Mouse (Mus musculus): Measurements from ENCODE around the gene Cep55. TPM values are rescaled to one million over a fixed set of nuclear protein-coding genes. Genes with fewer than 3 reads are reported as not detected.

Cep55 gene
- polyA plus RNA-seq (2014; fragmentation: Nextera tagmentation; extraction: Ambion mirVana), result 31.3 and 32.8 TPM in 2 replicates

GRCm38 (mm10) chr19:38054720-38055192, at the start of gene Cep55:
Gene Cep55 (plus strand): TSS chr19:38055011.
- H3K36me3 ChIP-seq (ENCODE audit: control insufficient read depth, insufficient read depth, low read length), result peaks cover 25% of the 10 kb centered on the region
- H3K9me3 ChIP-seq (ENCODE audit: control insufficient read depth, low read length), result no peaks in the 10 kb centered on the region
- peak; percentile 93 for ATAC-seq (replicated peaks; ENCODE audit: low FRiP score, low TSS enrichment, low read depth)
- peak within 1 kb of the TSS; percentile 81 for H3K4me3 ChIP-seq (ENCODE audit: low read depth, low read length)
- peak; percentile 99 for DNase-seq (ENCODE audit: low spot score)
- H3K4me1 ChIP-seq (replicated peaks; ENCODE audit: control insufficient read depth, insufficient read depth, low read length), result peaks cover 11% of the 10 kb centered on the region
- peak within 1 kb of the TSS; percentile 74 for H3K9ac ChIP-seq (ENCODE audit: low read length)
- no peaks in the 10 kb centered on the region for H3K27me3 ChIP-seq (replicated peaks; ENCODE audit: control insufficient read depth, insufficient read depth, low read length)
- 1% methylated on average over 35 of the region's 36 CpGs for WGBS
- peak within 1 kb of the TSS; percentile 73 for H3K4me2 ChIP-seq (ENCODE audit: low read length)
- H3K27ac ChIP-seq (ENCODE audit: low read depth), result peak within 1 kb of the TSS; percentile 59; the same call in 1 of the 2 replicates

DNA sequence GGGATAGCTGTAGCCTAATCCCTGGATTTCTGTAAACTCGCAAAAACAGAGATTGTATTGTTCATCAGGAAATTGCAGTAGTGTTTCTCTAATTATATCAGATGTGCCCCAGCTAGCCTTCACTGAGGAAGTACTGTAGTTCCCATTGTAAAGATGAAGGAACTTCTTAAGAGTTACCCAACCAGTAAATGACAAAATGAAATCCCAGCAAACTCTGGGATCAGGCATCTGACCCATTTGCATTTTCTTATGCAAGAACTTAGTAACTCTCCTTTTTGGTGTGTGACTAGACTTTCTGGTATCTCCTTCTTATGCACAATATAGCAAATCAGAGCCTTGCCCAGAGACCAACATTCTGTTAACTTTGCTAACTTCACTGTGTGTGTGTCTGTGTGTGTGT, 43.4 kb upstream of the Cep55 start:
- Histone ChIP-seq H3K27me3 (replicated peaks; ENCODE audit: control insufficient read depth, insufficient read depth, low read length) (no peaks in the 10 kb centered on the region), H3K4me3 (ENCODE audit: low read depth, low read length) (no peak overlapping the region), H3K36me3 (ENCODE audit: control insufficient read depth, insufficient read depth, low read length) (no peaks in the 10 kb centered on the region), H3K9ac (ENCODE audit: low read length) (no peak overlapping the region), H3K4me1 (replicated peaks; ENCODE audit: control insufficient read depth, insufficient read depth, low read length) (0 out of 2 replicates have a peak, but pooled peaks cover 4% of the 10 kb centered on the region), H3K27ac (ENCODE audit: low read depth) (no peak overlapping the region), H3K9me3 (ENCODE audit: control insufficient read depth, low read length) (no peaks in the 10 kb centered on the region), H3K4me2 (ENCODE audit: low read length) (no peak overlapping the region)
- WGBS, result 80% methylated on average over 1 of the region's 1 CpGs
- no peak for DNase-seq (ENCODE audit: low spot score)
- no peak for ATAC-seq (replicated peaks; ENCODE audit: low FRiP score, low TSS enrichment, low read depth)

GRCm38 (mm10) chr19:38014443-38014842, 40.4 kb upstream of the Cep55 start:
- ATAC-seq (replicated peaks; ENCODE audit: low FRiP score, low TSS enrichment, low read depth) (no peak), DNase-seq (ENCODE audit: low spot score) (no peak)
- Histone ChIP-seq H3K4me1 (replicated peaks; ENCODE audit: control insufficient read depth, insufficient read depth, low read length) (0 out of 2 replicates have a peak, but pooled peaks cover 4% of the 10 kb centered on the region), H3K9me3 (ENCODE audit: control insufficient read depth, low read length) (no peaks in the 10 kb centered on the region), H3K9ac (ENCODE audit: low read length) (no peak overlapping the region), H3K4me2 (ENCODE audit: low read length) (no peak overlapping the region), H3K4me3 (ENCODE audit: low read depth, low read length) (no peak overlapping the region), H3K36me3 (ENCODE audit: control insufficient read depth, insufficient read depth, low read length) (no peaks in the 10 kb centered on the region), H3K27ac (ENCODE audit: low read depth) (no peak overlapping the region), H3K27me3 (replicated peaks; ENCODE audit: control insufficient read depth, insufficient read depth, low read length) (no peaks in the 10 kb centered on the region)
- 82% methylated on average over 5 of the region's 5 CpGs for WGBS

DNA sequence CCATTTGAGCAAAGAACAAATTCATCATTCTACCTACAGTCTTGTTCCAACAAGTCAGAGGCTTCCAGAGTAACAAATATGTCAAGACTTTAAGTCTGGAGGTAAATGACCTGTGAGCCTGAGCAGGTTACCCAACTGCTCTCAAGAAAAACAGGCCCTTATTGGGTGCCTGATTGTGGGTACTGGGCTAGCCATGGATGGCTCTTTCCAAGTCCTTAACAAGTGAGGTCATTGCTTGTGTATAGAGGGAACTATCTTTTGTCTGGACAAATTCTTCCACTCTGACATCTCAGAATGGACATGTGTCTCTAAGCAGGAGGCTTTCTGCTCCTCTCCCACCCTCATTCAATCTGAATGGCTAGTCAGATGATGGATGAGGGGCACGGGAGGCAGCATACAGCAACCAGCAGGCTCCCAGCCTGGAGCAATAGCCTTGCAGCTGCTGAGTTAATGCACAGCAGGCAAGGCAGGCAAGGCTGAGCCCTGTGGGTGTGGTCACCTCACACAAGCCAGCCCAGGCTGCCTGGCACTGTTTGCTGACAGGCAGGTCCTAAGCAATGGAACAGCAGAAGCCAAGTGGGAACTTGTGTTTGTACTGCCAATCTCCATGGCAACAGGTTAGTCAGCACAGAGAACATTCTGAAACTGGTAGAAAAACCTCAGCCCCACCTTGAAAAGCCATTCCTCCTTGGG, 39.5 kb upstream of the Cep55 start:
- no peaks in the 10 kb centered on the region for H3K9me3 ChIP-seq (ENCODE audit: control insufficient read depth, low read length)
- H3K9ac ChIP-seq (ENCODE audit: low read length), result no peak overlapping the region
- ATAC-seq (replicated peaks; ENCODE audit: low FRiP score, low TSS enrichment, low read depth) (peak; percentile 95), DNase-seq (ENCODE audit: low spot score) (no peak)
- no peak overlapping the region for H3K4me2 ChIP-seq (ENCODE audit: low read length)
- H3K27ac ChIP-seq (ENCODE audit: low read depth), result no peak overlapping the region; the same call in 1 of the 2 replicates
- no peak overlapping the region for H3K4me3 ChIP-seq (ENCODE audit: low read depth, low read length)
- no peaks in the 10 kb centered on the region for H3K36me3 ChIP-seq (ENCODE audit: control insufficient read depth, insufficient read depth, low read length)
- no peaks in the 10 kb centered on the region for H3K27me3 ChIP-seq (replicated peaks; ENCODE audit: control insufficient read depth, insufficient read depth, low read length)
- WGBS, result 7% methylated on average over 1 of the region's 1 CpGs
- H3K4me1 ChIP-seq (replicated peaks; ENCODE audit: control insufficient read depth, insufficient read depth, low read length), result 0 out of 2 replicates have a peak, but pooled peaks cover 4% of the 10 kb centered on the region

GRCm38 (mm10) chr19:38015873-38016254, 38.9 kb upstream of the Cep55 start:
- Histone ChIP-seq H3K9ac (ENCODE audit: low read length) (no peak overlapping the region), H3K36me3 (ENCODE audit: control insufficient read depth, insufficient read depth, low read length) (no peaks in the 10 kb centered on the region), H3K4me1 (replicated peaks; ENCODE audit: control insufficient read depth, insufficient read depth, low read length) (0 out of 2 replicates have a peak, but pooled peaks cover 4% of the 10 kb centered on the region), H3K27ac (ENCODE audit: low read depth) (no peak overlapping the region), H3K27me3 (replicated peaks; ENCODE audit: control insufficient read depth, insufficient read depth, low read length) (no peaks in the 10 kb centered on the region), H3K4me2 (ENCODE audit: low read length) (no peak overlapping the region), H3K4me3 (ENCODE audit: low read depth, low read length) (no peak overlapping the region), H3K9me3 (ENCODE audit: control insufficient read depth, low read length) (no peaks in the 10 kb centered on the region)
- ATAC-seq (replicated peaks; ENCODE audit: low FRiP score, low TSS enrichment, low read depth) (peak; percentile 59), DNase-seq (ENCODE audit: low spot score) (peak; percentile 46)
- WGBS, result 61% methylated on average over 1 of the region's 1 CpGs

- H3K9ac ChIP-seq (ENCODE audit: low read length), result no peak overlapping the region
- WGBS, result 63% methylated on average over 4 of the region's 4 CpGs
- no peak overlapping the region for H3K4me3 ChIP-seq (ENCODE audit: low read depth, low read length)
- ATAC-seq (replicated peaks; ENCODE audit: low FRiP score, low TSS enrichment, low read depth) (no peak), DNase-seq (ENCODE audit: low spot score) (peak; percentile 36)
- no peaks in the 10 kb centered on the region for H3K9me3 ChIP-seq (ENCODE audit: control insufficient read depth, low read length)
- peaks cover 23% of the 10 kb centered on the region for H3K4me1 ChIP-seq (replicated peaks; ENCODE audit: control insufficient read depth, insufficient read depth, low read length)
- no peaks in the 10 kb centered on the region for H3K36me3 ChIP-seq (ENCODE audit: control insufficient read depth, insufficient read depth, low read length)
- no peaks in the 10 kb centered on the region for H3K27me3 ChIP-seq (replicated peaks; ENCODE audit: control insufficient read depth, insufficient read depth, low read length)
- no peak overlapping the region for H3K27ac ChIP-seq (ENCODE audit: low read depth)
- no peak overlapping the region for H3K4me2 ChIP-seq (ENCODE audit: low read length)
Observed at GRCm38 (mm10) chr19:38022710-38023109, 32.1 kb upstream of the Cep55 start.

DNA sequence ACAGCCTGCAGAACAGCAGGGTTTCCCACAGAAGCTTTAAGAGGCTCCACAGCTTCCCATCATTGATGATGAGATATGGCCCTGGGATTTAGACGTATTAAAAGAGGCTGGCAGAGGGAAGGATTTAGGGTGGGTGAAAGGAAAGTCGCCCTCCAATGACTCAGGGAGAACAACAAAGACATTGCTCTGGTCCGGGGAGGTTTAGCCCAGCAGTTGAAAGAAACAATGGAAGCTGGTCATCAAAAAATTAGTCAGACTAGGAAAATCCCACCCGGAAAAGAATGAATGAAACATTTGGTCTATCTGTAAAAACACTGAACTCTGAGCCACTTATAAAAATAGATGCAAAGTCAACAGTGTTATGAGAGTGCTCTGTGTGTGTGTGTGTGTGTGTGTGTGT, 31.2 kb upstream of the Cep55 start:
- H3K36me3 ChIP-seq (ENCODE audit: control insufficient read depth, insufficient read depth, low read length), result no peaks in the 10 kb centered on the region
- H3K27ac ChIP-seq (ENCODE audit: low read depth), result no peak overlapping the region
- 78% methylated on average over 4 of the region's 4 CpGs for WGBS
- no peak overlapping the region for H3K4me3 ChIP-seq (ENCODE audit: low read depth, low read length)
- H3K9me3 ChIP-seq (ENCODE audit: control insufficient read depth, low read length), result no peaks in the 10 kb centered on the region
- peaks cover 30% of the 10 kb centered on the region for H3K4me1 ChIP-seq (replicated peaks; ENCODE audit: control insufficient read depth, insufficient read depth, low read length)
- no peaks in the 10 kb centered on the region for H3K27me3 ChIP-seq (replicated peaks; ENCODE audit: control insufficient read depth, insufficient read depth, low read length)
- DNase-seq (ENCODE audit: low spot score) (no peak), ATAC-seq (replicated peaks; ENCODE audit: low FRiP score, low TSS enrichment, low read depth) (no peak)
- no peak overlapping the region for H3K4me2 ChIP-seq (ENCODE audit: low read length)
- no peak overlapping the region for H3K9ac ChIP-seq (ENCODE audit: low read length)

GRCm38 (mm10) chr19:38025254-38026041, 29.4 kb upstream of the Cep55 start:
- Histone ChIP-seq H3K27ac (ENCODE audit: low read depth) (peak overlapping the region; percentile 57), H3K4me3 (ENCODE audit: low read depth, low read length) (no peak overlapping the region), H3K27me3 (replicated peaks; ENCODE audit: control insufficient read depth, insufficient read depth, low read length) (no peaks in the 10 kb centered on the region), H3K4me2 (ENCODE audit: low read length) (no peak overlapping the region), H3K4me1 (replicated peaks; ENCODE audit: control insufficient read depth, insufficient read depth, low read length) (peaks cover 42% of the 10 kb centered on the region), H3K36me3 (ENCODE audit: control insufficient read depth, insufficient read depth, low read length) (no peaks in the 10 kb centered on the region), H3K9ac (ENCODE audit: low read length) (no peak overlapping the region), H3K9me3 (ENCODE audit: control insufficient read depth, low read length) (no peaks in the 10 kb centered on the region)
- DNase-seq (ENCODE audit: low spot score) (no peak), ATAC-seq (replicated peaks; ENCODE audit: low FRiP score, low TSS enrichment, low read depth) (peak; percentile 73)
- 35% methylated on average over 8 of the region's 9 CpGs for WGBS
